7 mouse cellular contexts compared by ENCODE assay signal in the genomic region with DNA sequence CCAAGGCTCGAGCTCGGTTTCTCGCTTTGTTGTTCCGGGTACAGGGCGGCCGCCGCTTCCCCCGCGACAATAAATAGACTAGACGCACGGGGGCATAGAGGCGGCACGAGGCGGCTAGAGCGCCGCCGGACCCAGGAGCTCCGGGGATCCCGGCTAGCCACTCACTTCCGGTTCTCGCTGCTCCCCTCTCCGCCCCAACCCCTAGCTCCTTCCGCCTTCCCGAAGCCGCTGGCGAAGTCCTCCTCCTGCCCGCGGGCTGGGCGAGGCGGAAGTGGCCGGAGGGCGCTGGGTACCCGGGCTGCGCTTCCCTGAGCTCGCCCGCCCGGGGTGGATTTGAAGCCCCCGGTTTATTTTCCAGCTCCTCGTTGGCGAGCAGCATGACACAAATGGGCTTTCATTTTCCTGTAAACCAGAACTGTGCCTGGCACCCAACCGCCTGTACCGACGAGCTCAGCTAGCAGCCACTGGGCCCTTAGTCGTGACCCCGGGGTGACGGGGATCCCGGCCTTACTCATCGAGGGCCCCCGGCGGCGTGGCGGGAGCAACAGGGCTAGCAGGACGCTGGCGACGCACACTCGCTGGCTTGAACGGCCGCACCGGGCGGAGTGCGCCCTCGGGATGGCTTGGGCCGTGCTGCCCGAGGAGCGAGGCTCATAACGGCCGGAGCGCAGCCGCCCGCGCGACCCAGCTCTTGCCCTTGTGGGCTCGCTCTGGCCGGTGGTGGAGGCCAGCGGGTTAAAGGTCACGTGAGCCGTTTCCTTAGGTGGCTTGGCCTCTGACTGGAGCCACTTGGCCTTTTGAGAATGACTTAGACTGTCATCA. TPM values are rescaled to one million over a fixed set of nuclear protein-coding genes. Genes with fewer than 3 reads are reported as not detected.
A peak's percentile ranks its signal among the peaks of the same experiment; 100 is the strongest.
DNase-seq lines count a peak whose midpoint lies in the region; ATAC-seq lines count a peak whose summit lies in the region.

A gene (minus strand): TSS at position 667 of the 822 bp plus-strand sequence.

- H3K4me3 ChIP-seq in intestine, embryonic 16.5 days (ENCODE audit: low read length): peak within 1 kb of the TSS; percentile 99
- peak within 1 kb of the TSS; percentile 97 for H3K4me3 ChIP-seq in midbrain, embryonic 11.5 days (ENCODE audit: low read depth, low read length)

- peak within 1 kb of the TSS; percentile 91 for H3K4me2 ChIP-seq in intestine, embryonic 16.5 days (ENCODE audit: low read depth, low read length)
- peak within 1 kb of the TSS; percentile 87 for H3K4me2 ChIP-seq in midbrain, embryonic 11.5 days

- peak within 1 kb of the TSS; percentile 71 for H3K27ac ChIP-seq in intestine, embryonic 16.5 days (ENCODE audit: low read length)
- peak within 1 kb of the TSS; percentile 89 for H3K27ac ChIP-seq in midbrain, embryonic 11.5 days (ENCODE audit: low read depth, low read length)

- peak within 1 kb of the TSS; percentile 94 for H3K9ac ChIP-seq in intestine, embryonic 16.5 days (ENCODE audit: low read depth, low read length)
- H3K9ac ChIP-seq in midbrain, embryonic 11.5 days (ENCODE audit: low read length): peak within 1 kb of the TSS; percentile 99

- no peaks in the 10 kb centered on the region for H3K27me3 ChIP-seq in intestine, embryonic 16.5 days (replicated peaks; ENCODE audit: control insufficient read depth, insufficient read depth, low read length)
- no peaks in the 10 kb centered on the region for H3K27me3 ChIP-seq in midbrain, embryonic 11.5 days (ENCODE audit: control insufficient read depth, insufficient read depth, low read length)

- no peaks in the 10 kb centered on the region for H3K36me3 ChIP-seq in intestine, embryonic 16.5 days (ENCODE audit: control insufficient read depth, insufficient read depth, low read length)
- no peaks in the 10 kb centered on the region for H3K36me3 ChIP-seq in midbrain, embryonic 11.5 days (ENCODE audit: control insufficient read depth, insufficient read depth, low read length)

- peak; percentile 97 for DNase-seq in adrenal gland, postnatal 10 days
- DNase-seq in embryo, embryonic 9.5 days (ENCODE audit: extremely low spot score): peak; percentile 95
- DNase-seq in gastrocnemius, postnatal 4 days (ENCODE audit: low spot score in 2 of 2): peak; percentile 82 to 95
- peak; percentile 96 for DNase-seq in left cerebral cortex, postnatal 36 days (ENCODE audit: low spot score in 2 of 2)
- DNase-seq in midbrain, embryonic 11.5 days (ENCODE audit: low spot score, missing footprints): peak; percentile 99
- peak; percentile 88 for DNase-seq in spleen, adult 12 weeks (ENCODE audit: low spot score)

- intact Hi-C loops in left cerebral cortex, postnatal 36 days (cut with DNase I): no loop called here

- under 1% methylated on average over 77 of the region's 77 CpGs for WGBS in intestine, embryonic 16.5 days
- WGBS in midbrain, embryonic 11.5 days: under 1% methylated on average over 77 of the region's 77 CpGs

- H3K4me1 ChIP-seq in intestine, embryonic 16.5 days (ENCODE audit: control insufficient read depth, insufficient read depth, low read length): peaks cover 11% of the 10 kb centered on the region
- H3K4me1 ChIP-seq in midbrain, embryonic 11.5 days (ENCODE audit: control insufficient read depth, insufficient read depth, low read length): peaks cover 10% of the 10 kb centered on the region

- peak; percentile 99 for ATAC-seq in intestine, embryonic 16.5 days
- peak; percentile 97 for ATAC-seq in midbrain, embryonic 11.5 days (ENCODE audit: low FRiP score)

- no peaks in the 10 kb centered on the region for H3K9me3 ChIP-seq in intestine, embryonic 16.5 days (ENCODE audit: control insufficient read depth, low read length)
- no peaks in the 10 kb centered on the region for H3K9me3 ChIP-seq in midbrain, embryonic 11.5 days (ENCODE audit: control insufficient read depth, low read length)

RNA-seq across cellular contexts. Expression of the gene that starts here (rescaled TPM):
- 10 to 100 TPM; 30.1 to 33.5 TPM for total RNA-seq in adrenal gland, postnatal 10 days (2021)
- 10 to 100 TPM; 28.0 to 37.6 TPM for total RNA-seq in gastrocnemius, postnatal 4 days (2021)
- 38.4 and 39.7 TPM in 2 replicates for polyA plus RNA-seq in intestine, embryonic 16.5 days (2015; fragmentation: Nextera tagmentation; extraction: Ambion mirVana)
- 10 to 100 TPM; 61.5 to 69.7 TPM for total RNA-seq in left cerebral cortex, postnatal 36 days (2021)
- polyA plus RNA-seq in midbrain, embryonic 11.5 days (2014; fragmentation: Nextera tagmentation; extraction: Ambion mirVana): 131 and 138 TPM in 2 replicates

Comparison
In these comparisons a context has a peak if more than half of its experiments do, and no peak if none do; other contexts are left out.
1. Peak in every context shown above with its lines: DNase-seq, ATAC-seq, H3K4me3 ChIP-seq and H3K27ac ChIP-seq.